Mouse (Mus musculus): ENCODE measurements around the gene Npas1.

Gene Npas1

GRCm38 (mm10) chr7:16471549-16471948 lies 6.0 kb downstream of the Npas1 start:
- DNase-seq (ENCODE audit: low spot score in 2 of 2): no peak

GRCm38 (mm10) chr7:16468115-16468514 lies 9.4 kb downstream of the Npas1 start:
- DNase-seq (ENCODE audit: low spot score in 2 of 2): no peak

GRCm38 (mm10) chr7:16466565-16466964 lies 11.0 kb downstream of the Npas1 start:
- peak in 1 of 2 experiments; percentile 48 for DNase-seq (ENCODE audit: low spot score in 2 of 2)

- DNase-seq (ENCODE audit: low spot score in 2 of 2): no peak
Measured at GRCm38 (mm10) chr7:16465568-16465967, 12.0 kb downstream of the Npas1 start.

- peak; percentile 29 to 73 for DNase-seq (ENCODE audit: low spot score in 2 of 2)
Measured at GRCm38 (mm10) chr7:16465160-16465559, 12.4 kb downstream of the Npas1 start.

GRCm38 (mm10) chr7:16463214-16463613 lies 14.3 kb downstream of the Npas1 start:
- peak; percentile 68 to 90 for DNase-seq (ENCODE audit: low spot score in 2 of 2)

- no peak for DNase-seq (ENCODE audit: low spot score in 2 of 2)
Measured at GRCm38 (mm10) chr7:16461705-16462104, 15.8 kb downstream of the Npas1 start.

- DNase-seq (ENCODE audit: low spot score in 2 of 2): no peak
Measured at GRCm38 (mm10) chr7:16461151-16461550, 16.4 kb downstream of the Npas1 start.

GRCm38 (mm10) chr7:16460566-16460965 lies 17.0 kb downstream of the Npas1 start:
- DNase-seq (ENCODE audit: low spot score in 2 of 2): no peak

- DNase-seq (ENCODE audit: low spot score in 2 of 2): no peak
Measured at GRCm38 (mm10) chr7:16456289-16456688, 21.2 kb downstream of the Npas1 start.

GRCm38 (mm10) chr7:16455016-16455415 lies 22.5 kb downstream of the Npas1 start:
- DNase-seq (ENCODE audit: low spot score in 2 of 2): no peak

GRCm38 (mm10) chr7:16453118-16453711 lies 24.3 kb downstream of the Npas1 start:
- DNase-seq (ENCODE audit: low spot score in 2 of 2): peak; percentile 22 to 33

- DNase-seq (ENCODE audit: low spot score in 2 of 2): peak; percentile 87 to 91
Measured at GRCm38 (mm10) chr7:16452587-16453073, 24.9 kb downstream of the Npas1 start, which contains the start of gene Tmem160. Gene Tmem160 (plus strand): TSS chr7:16452779.

- DNase-seq (ENCODE audit: low spot score in 2 of 2): no peak
Measured at GRCm38 (mm10) chr7:16451656-16452055, 25.9 kb downstream of the Npas1 start.

- no peak for DNase-seq (ENCODE audit: low spot score in 2 of 2)
Measured at GRCm38 (mm10) chr7:16441241-16441640, 36.3 kb downstream of the Npas1 start.

- DNase-seq (ENCODE audit: low spot score in 2 of 2): no peak
Measured at GRCm38 (mm10) chr7:16435088-16435487, 42.4 kb downstream of the Npas1 start.

- no peak for DNase-seq (ENCODE audit: low spot score in 2 of 2)
Measured at GRCm38 (mm10) chr7:16433352-16433971, 44.1 kb downstream of the Npas1 start.

GRCm38 (mm10) chr7:16426129-16426729 lies 51.3 kb downstream of the Npas1 start:
- peak; percentile 22 to 76 for DNase-seq (ENCODE audit: low spot score in 2 of 2)

- DNase-seq (ENCODE audit: low spot score in 2 of 2): no peak
Measured at GRCm38 (mm10) chr7:16425721-16426120, 51.8 kb downstream of the Npas1 start.

GRCm38 (mm10) chr7:16423731-16424130 lies 53.8 kb downstream of the Npas1 start:
- DNase-seq (ENCODE audit: low spot score in 2 of 2): no peak

GRCm38 (mm10) chr7:16422222-16422856 lies 55.2 kb downstream of the Npas1 start:
- DNase-seq (ENCODE audit: low spot score in 2 of 2): no peak

- no peak for DNase-seq (ENCODE audit: low spot score in 2 of 2)
Measured at GRCm38 (mm10) chr7:16420493-16421118, 56.9 kb downstream of the Npas1 start.

Data from thymus, postnatal 10 days (tissue).